Mouse (Mus musculus): Measurements from ENCODE around the gene Prr14l. TPM values are rescaled to one million over a fixed set of nuclear protein-coding genes. Genes with fewer than 3 reads are reported as not detected.

The Prr14l gene
- total RNA-seq, 4 experiments from 2014 or later = 3.9 to 4.9 (median 4.2) TPM

Other genes with a start within 250 kb of the Prr14l start
- 1 to 10 TPM; 7.1 to 9.1 (median 7.7) TPM for gene Yes1, start 243.1 kb downstream of the Prr14l start, total RNA-seq (2022)
- 10 to 100 TPM; 12.0 to 13.8 (median 13.1) TPM for gene Pisd, start 68.6 kb downstream of the Prr14l start, total RNA-seq (2022)
- under 1 TPM in 2 of 4 experiments, not detected in 2; 0.25 to 0.29 TPM for gene Gm20671, start 27.1 kb downstream of the Prr14l start, total RNA-seq (2022)
- gene Depdc5, start 9.4 kb upstream of the Prr14l start, total RNA-seq (2022) = 10 to 100 TPM; 12.4 to 15.5 (median 14.0) TPM
- 10 to 100 TPM; 41.2 to 58.3 (median 44.9) TPM for gene Ywhah, start 164.6 kb upstream of the Prr14l start, total RNA-seq (2022)
- gene Slc5a1, start 250.0 kb upstream of the Prr14l start, total RNA-seq (2022) = not detected